Mouse (Mus musculus) T-cell, adult 2 months (primary cell): Measurements from ENCODE around the gene Eif3i.
"Not testable (repeated sequence)": the region's sequence is repeated elsewhere in the genome, so short reads cannot be mapped to it uniquely, and the experiment has no call there.

Experiments
- DNase-seq: peaks from one replicate; pipeline ENCODE4 v3.0.0; 2022; ENCODE audit warnings: low spot score

The Eif3i gene

DNA sequence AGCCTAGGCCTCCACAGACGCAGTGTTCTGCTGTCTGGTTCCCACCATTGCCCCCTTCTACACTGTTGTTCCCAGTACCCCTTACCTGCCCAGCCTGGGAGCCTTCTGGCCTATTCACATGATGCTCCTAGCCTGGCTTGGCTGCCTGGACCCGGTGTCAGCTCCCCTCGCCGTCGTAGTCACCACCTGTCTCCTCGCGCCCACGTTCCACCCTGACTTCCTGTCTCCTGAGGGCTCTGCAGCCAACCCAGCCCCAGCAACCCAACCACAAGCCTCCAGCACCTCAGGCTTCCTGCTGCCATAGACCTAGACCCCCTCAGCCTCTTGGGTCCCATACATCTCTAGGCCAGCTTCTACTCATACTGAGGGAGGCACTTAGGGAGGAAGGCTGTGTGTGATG lies 27.0 kb downstream of the Eif3i start, which contains the start of gene Lck:
TSS of gene Lck (minus strand) at position 212 of the 400 bp plus-strand sequence.
- DNase-seq, result peak; percentile 86

DNA sequence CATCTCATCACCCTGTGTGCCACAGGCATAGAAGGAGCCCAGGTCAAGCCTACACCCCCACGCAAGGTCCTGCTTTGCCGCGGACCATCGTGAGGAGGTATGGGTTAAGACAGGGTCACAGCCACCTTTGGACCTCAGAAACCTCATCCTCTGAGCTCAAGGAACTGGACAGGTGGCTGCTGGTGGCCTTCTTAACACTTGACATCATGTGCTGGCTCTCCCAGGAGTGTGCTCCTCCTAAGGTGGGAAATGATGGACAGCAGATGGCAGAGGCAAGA lies 27.4 kb downstream of the Eif3i start:
- no peak for DNase-seq

DNA sequence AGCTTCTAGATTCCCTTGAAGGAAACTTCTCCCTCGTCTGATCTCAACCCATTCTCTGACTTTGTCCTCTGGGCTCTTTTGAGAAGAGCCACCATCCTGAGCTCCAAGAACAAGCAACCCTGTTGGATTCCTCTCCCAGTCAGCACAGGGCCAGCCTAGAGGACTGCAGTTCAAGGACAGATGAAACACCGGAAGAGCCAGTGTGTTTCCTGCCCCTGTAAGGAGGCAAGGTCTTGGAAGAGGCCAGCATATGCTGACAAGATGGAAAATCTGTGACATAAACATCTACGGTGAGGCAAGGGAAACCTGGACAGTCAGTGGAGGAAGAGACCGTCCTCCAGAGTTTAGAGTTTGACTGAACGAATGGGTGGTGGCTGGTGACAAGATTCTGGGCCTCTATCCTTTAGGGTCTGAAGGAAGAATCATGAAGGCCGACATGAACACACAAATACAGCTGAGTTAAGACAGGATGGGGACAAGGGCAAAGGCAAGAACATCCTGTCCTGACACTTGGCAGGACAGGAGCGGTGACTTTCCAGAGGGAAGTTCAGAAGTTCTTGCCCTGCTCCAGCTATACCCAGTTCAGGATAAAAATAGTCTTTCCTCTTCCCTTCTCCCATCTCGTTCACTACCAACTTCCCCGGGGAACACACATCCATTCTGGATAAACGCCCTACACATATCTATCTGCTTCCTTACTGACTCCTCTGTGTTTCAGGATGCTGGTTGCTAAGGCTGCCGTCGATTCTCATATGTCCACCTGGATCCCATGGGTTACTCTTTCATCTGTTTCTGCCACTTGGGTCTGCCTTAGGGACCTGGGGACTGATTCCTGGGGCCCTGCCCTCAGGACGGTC lies 28.0 kb downstream of the Eif3i start:
- DNase-seq, result no peak

GRCm38 (mm10) chr4:129571551-129572084 lies 28.8 kb downstream of the Eif3i start:
- peak; percentile 63 for DNase-seq

- DNase-seq, result peak; percentile 81
Measured at GRCm38 (mm10) chr4:129570028-129570427, 30.4 kb downstream of the Eif3i start.

- DNase-seq, result no peak
Measured at GRCm38 (mm10) chr4:129568366-129568765, 32.1 kb downstream of the Eif3i start.

DNA sequence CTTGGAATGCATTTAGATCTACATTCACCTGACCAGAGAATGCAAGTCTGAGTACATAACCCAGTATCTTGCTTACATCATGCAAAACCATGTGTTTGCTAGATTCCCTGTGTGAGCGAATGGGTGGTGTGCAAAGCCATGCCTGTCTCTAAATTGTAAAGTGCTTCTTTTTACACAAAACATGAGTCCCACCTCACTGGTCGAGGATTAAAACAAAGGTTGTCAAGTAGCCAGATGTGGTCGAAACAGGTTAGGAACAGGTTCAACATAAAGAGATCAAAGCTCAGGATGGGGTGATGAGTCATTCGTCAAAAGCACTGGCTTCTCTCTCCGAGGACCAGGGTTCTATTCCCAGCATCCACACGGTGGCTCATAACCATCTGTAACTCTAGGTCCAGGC lies 35.3 kb downstream of the Eif3i start:
- peak; percentile 62 for DNase-seq

DNA sequence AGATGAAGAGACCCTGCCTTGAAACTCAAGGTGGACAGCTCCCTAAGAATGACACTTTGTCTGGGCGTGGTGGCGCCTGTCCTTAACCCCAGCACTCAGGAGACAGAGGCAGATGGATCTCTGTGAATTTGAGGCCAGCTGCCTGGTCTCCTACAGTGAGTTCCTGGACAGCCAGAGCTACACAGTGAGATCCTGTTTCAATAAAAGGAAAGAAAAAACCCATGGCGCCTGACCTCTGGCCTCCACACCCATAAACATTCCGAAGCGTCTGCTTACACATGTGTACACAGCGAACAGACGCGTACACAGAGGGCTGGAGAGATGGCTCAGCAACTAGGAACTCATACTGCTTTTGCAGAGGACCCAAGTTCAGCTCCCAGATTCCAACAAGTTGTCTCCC lies 36.7 kb downstream of the Eif3i start:
- DNase-seq, result no peak

GRCm38 (mm10) chr4:129561184-129561583 lies 39.3 kb downstream of the Eif3i start:
- peak; percentile 29 for DNase-seq

- peak; percentile 91 for DNase-seq
Measured at GRCm38 (mm10) chr4:129558321-129558955, 42.0 kb downstream of the Eif3i start.

GRCm38 (mm10) chr4:129557256-129557808 lies 43.1 kb downstream of the Eif3i start:
- no peak for DNase-seq

- peak; percentile 70 for DNase-seq
Measured at GRCm38 (mm10) chr4:129556532-129557223, 43.8 kb downstream of the Eif3i start.

- DNase-seq, result no peak
Measured at GRCm38 (mm10) chr4:129555862-129556531, 44.5 kb downstream of the Eif3i start.

DNA sequence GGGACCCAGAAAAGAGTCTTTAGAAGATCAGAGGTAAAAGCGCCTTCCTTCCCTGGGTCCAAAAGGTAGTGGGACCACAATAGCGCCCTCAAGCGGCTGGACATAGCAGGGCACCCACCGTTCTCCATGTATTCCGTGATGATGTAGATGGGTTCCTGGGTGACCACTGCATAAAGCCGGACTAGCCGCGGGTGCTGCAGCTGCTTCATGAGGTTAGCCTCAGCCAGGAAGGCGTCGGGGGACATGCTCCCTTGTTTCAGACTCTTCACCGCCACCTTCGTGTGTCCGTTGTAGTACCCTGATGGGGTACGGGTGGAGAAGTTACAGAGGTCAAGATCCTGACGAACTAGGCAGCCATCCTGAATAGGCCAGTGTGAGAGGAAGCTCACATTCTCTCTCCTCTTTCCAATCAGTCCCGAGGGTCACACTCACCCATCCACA lies 45.0 kb downstream of the Eif3i start:
- no peak for DNase-seq

DNA sequence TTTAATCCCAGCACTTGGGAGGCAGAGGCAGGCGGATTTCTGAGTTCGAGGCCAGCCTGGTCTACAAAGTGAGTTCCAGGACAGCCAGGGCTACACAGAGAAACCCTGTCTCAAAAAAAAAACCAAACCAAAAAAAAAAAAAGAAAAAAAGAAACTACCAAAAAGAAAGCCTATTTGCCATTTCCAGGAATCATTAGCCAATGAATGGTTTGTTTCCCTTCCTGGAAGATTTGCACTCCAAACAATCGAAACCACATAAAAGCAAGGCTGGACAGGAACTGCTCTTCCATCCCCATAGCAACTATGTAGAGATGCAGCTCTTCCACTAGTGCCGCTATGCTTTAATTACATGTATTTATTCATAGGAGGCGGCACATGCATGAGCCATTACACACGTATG lies 45.9 kb downstream of the Eif3i start:
- DNase-seq, result not testable (repeated sequence)

GRCm38 (mm10) chr4:129550295-129550694 lies 50.2 kb downstream of the Eif3i start:
- DNase-seq, result no peak

- DNase-seq, result peak; percentile 63
Measured at GRCm38 (mm10) chr4:129549306-129549705, 51.1 kb downstream of the Eif3i start.

DNA sequence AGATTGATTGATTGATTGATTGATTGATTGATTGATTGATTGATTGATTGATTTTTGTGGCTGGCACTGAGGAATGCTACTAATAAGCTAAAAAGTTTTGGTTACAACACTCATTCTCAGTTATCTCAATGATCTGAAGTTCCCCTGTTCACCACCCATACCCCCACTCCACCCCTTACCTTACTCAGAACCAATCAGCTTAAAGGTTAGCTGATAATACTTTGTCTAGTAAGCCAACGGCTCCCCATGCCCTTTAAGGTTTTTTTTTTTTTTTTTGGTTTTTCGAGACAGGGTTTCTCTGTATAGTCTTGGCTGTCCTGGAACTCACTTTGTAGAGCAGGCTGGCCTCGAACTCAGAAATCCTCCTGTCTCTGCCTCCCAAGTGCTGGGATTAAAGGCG lies 52.8 kb downstream of the Eif3i start:
- not testable (repeated sequence) for DNase-seq

DNA sequence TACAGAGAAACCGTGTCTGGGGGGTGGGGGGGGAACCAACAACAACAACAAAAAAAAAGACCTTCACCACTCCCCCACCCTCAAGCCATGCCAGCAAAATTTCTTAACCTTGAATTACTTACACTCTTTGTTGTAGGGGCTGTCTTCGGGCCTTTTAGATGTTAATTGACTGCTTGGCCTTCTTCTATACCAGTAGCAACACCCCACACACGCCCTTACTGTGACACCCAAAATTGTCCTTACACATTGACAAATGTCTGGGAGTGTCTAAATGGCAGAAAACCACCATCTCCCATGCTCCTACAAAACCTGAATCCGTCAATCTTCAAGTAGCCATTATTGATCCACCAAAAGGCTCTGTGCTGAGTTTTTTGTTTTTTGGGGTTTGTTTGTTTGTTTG lies 56.3 kb downstream of the Eif3i start:
- DNase-seq, result no peak

GRCm38 (mm10) chr4:129542592-129543141 lies 57.8 kb downstream of the Eif3i start, which contains the start of gene Hdac1:
Hdac1 (minus strand) TSS chr4:129542713.
- DNase-seq, result peak; percentile 94
